In genomic region chr6:129184001-129184400, GRCm38 (mm10) we compare ENCODE assay signal across 17 mouse cellular contexts. TPM values are rescaled to one million over a fixed set of nuclear protein-coding genes. Genes with fewer than 3 reads are reported as not detected.
A peak's percentile ranks its signal among the peaks of the same experiment; 100 is the strongest.
DNase-seq lines count a peak whose midpoint lies in the region; ATAC-seq and TF ChIP-seq lines count a peak whose summit lies in the region.
"Not testable (repeated sequence)": the region's sequence is repeated elsewhere in the genome, so short reads cannot be mapped to it uniquely, and the experiment has no call there.
"Had no signal": no experiment of that assay in that cellular context is flagged by ENCODE, and none has a peak within 500 bp of the region (broad histone marks: within the 10 kb centered on the region; RNA-seq: fewer than 3 reads in every experiment).

No protein-coding gene starts in this region.

- WGBS in heart, adult 2 months, result 66% methylated on average over 4 of the region's 4 CpGs
- 86% methylated on average over 4 of the region's 4 CpGs for WGBS in intestine, embryonic 16.5 days
- 81% methylated on average over 4 of the region's 4 CpGs for WGBS in kidney, postnatal 0 days
- 37% methylated on average over 4 of the region's 4 CpGs for WGBS in lung, adult 2 months
- 55% methylated on average over 3 of the region's 4 CpGs for WGBS in macrophage (ENCODE audit: missing documents)
- WGBS in stomach, embryonic 15.5 days, result 80% methylated on average over 4 of the region's 4 CpGs

- not testable (repeated sequence) for DNase-seq in CH12.LX (ENCODE audit: extremely low read depth); heart, adult 2 months; kidney, postnatal 0 days (ENCODE audit: low spot score); lung, adult 2 months

- not testable (repeated sequence) for TF ChIP-seq POLR2A in CH12.LX (IDR thresholded peaks at IDR 0.05; ENCODE audit: low read depth, low read length); bone marrow macrophage, adult 2 months (IDR thresholded peaks at IDR 0.05; ENCODE audit: borderline replicate concordance, low read depth, low read length); lung, adult 2 months (IDR thresholded peaks at IDR 0.05; ENCODE audit: borderline replicate concordance, extremely low read depth, low read depth, low read length)
- peak; percentile 4; the same call in 1 of the 2 replicates for TF ChIP-seq POLR2A in heart, adult 2 months (IDR thresholded peaks at IDR 0.05; ENCODE audit: insufficient read depth, low read depth, low read length)

- H3K27ac ChIP-seq in CH12.LX (ENCODE audit: insufficient read depth, low read depth), result peak overlapping the region; percentile 85
- peak overlapping the region; percentile 70 for H3K27ac ChIP-seq in bone marrow macrophage, adult 2 months (ENCODE audit: insufficient read depth, low read depth, low read length)
- H3K27ac ChIP-seq in heart, adult 2 months, result peak overlapping the region; percentile 99
- not testable (repeated sequence) for H3K27ac ChIP-seq in intestine, embryonic 16.5 days (ENCODE audit: low read length); kidney, postnatal 0 days; stomach, embryonic 15.5 days
- H3K27ac ChIP-seq in macrophage, result peak overlapping the region; percentile 99

- not testable (repeated sequence) for TF ChIP-seq RAD21 in CH12.LX (IDR thresholded peaks at IDR 0.05; ENCODE audit: low read depth, low read length)

- peak overlapping the region; percentile 94 for H3K9ac ChIP-seq in CH12.LX (ENCODE audit: insufficient read depth, low read depth)
- peak overlapping the region; percentile 68 for H3K9ac ChIP-seq in heart, adult 2 months (ENCODE audit: low read depth, low read length)
- H3K9ac ChIP-seq in intestine, embryonic 16.5 days (ENCODE audit: low read depth, low read length), result 0 out of 2 replicates have a peak overlapping the region, but pooled peaks have one; percentile 19
- not testable (repeated sequence) for H3K9ac ChIP-seq in kidney, postnatal 0 days (ENCODE audit: low read depth, low read length); stomach, embryonic 15.5 days

- intact Hi-C loops in heart, adult 2 months (cut with DNase I), result loop anchor here (10.0 kb wide), 2 partner anchors 289 to 351 kb away; partner anchors contain the start of genes BC035044 and Gabarapl1

- not testable (repeated sequence) for TF ChIP-seq CTCF in CH12.LX (conservative IDR thresholded peaks at IDR 0.05 in 1 of 2, IDR thresholded peaks at IDR 0.05 in 1 of 2; ENCODE audit: low read depth in 2 of 2, low read length in 2 of 2); bone marrow macrophage, adult 2 months (IDR thresholded peaks at IDR 0.05; ENCODE audit: low read depth, low read length); heart, adult 2 months (IDR thresholded peaks at IDR 0.05); kidney, postnatal 0 days (IDR thresholded peaks at IDR 0.05; ENCODE audit: low read depth); lung, adult 2 months (IDR thresholded peaks at IDR 0.05; ENCODE audit: insufficient read depth, low read length)

- dilution Hi-C loops in CH12.LX (cut with MboI; ENCODE audit: extremely low pct_ligation_motif_present, extremely low pct_unique_long_range_greater_than_20kb, low sequenced_read_pairs), result not testable (repeated sequence)

- H3K9me3 ChIP-seq in CH12.LX (replicated peaks; ENCODE audit: low read length); intestine, embryonic 16.5 days (ENCODE audit: control insufficient read depth, low read length); kidney, postnatal 0 days (replicated peaks; ENCODE audit: low read length); stomach, embryonic 15.5 days: not testable (repeated sequence)

- not testable (repeated sequence) for H3K27me3 ChIP-seq in CH12.LX (replicated peaks); heart, adult 2 months (ENCODE audit: control insufficient read depth, insufficient read depth, low read length); intestine, embryonic 16.5 days (replicated peaks; ENCODE audit: control insufficient read depth, insufficient read depth, low read length); kidney, postnatal 0 days (ENCODE audit: insufficient read depth, low read length); stomach, embryonic 15.5 days (replicated peaks)

- H3K79me2 ChIP-seq in CH12.LX (replicated peaks; ENCODE audit: control insufficient read depth, extremely low read depth, insufficient read depth, poor library complexity, severe bottlenecking), result peaks cover 47% of the 10 kb centered on the region
- H3K79me2 ChIP-seq in heart, adult 2 months (replicated peaks; ENCODE audit: control insufficient read depth, insufficient read depth, low read length), result not testable (repeated sequence)
- peaks cover 50% of the 10 kb centered on the region for H3K79me2 ChIP-seq in macrophage (ENCODE audit: inconsistent target)

- H3K4me1 ChIP-seq in CH12.LX (ENCODE audit: control insufficient read depth in 1 of 2, insufficient read depth in 2 of 2), result peaks cover 0 to 32% of the 10 kb centered on the region in 2 experiments; a peak in 2 of 4 replicates
- H3K4me1 ChIP-seq in bone marrow macrophage, adult 2 months (ENCODE audit: control insufficient read depth, insufficient read depth, low read length); heart, adult 2 months (ENCODE audit: control insufficient read depth, insufficient read depth, low read length); intestine, embryonic 16.5 days (ENCODE audit: control insufficient read depth, insufficient read depth, low read length); kidney, postnatal 0 days (replicated peaks; ENCODE audit: insufficient read depth, low read length); lung, adult 2 months (ENCODE audit: control insufficient read depth, insufficient read depth, low read length); stomach, embryonic 15.5 days: not testable (repeated sequence)

- not testable (repeated sequence) for ATAC-seq in intestine, embryonic 16.5 days; kidney, postnatal 0 days (replicated peaks; ENCODE audit: low FRiP score, low read depth); stomach, embryonic 15.5 days (ENCODE audit: insufficient read depth, low FRiP score, low read depth)

- in situ Hi-C loops in CH12.LX (cut with MboI; ENCODE audit: low pct_ligation_motif_present, low pct_unique_long_range_greater_than_20kb, low sequenced_read_pairs), result loop anchor here (5.0 kb wide), 1 partner anchor 48 kb away; no protein-coding TSS in a partner anchor

- H3K4me3 ChIP-seq in CH12.LX (replicated peaks in 1 of 3; ENCODE audit: low read depth in 2 of 3, low read length in 2 of 3, poor library complexity in 1 of 3) (peak overlapping the region; percentile 48 to 100 (median 76)), macrophage (ENCODE audit: inconsistent target) (peak overlapping the region; percentile 71)
- H3K4me3 ChIP-seq in bone marrow macrophage, adult 2 months (ENCODE audit: insufficient read depth, low read length), result peak overlapping the region; percentile 28
- peak overlapping the region; percentile 84; the same call in 1 of the 2 replicates for H3K4me3 ChIP-seq in heart, adult 2 months
- H3K4me3 ChIP-seq in intestine, embryonic 16.5 days (ENCODE audit: low read length), result 0 out of 2 replicates have a peak overlapping the region, but pooled peaks have one; percentile 11
- H3K4me3 ChIP-seq in kidney, postnatal 0 days (replicated peaks; ENCODE audit: low read depth, low read length); stomach, embryonic 15.5 days (replicated peaks): not testable (repeated sequence)
- H3K4me3 ChIP-seq in lung, adult 2 months (replicated peaks; ENCODE audit: extremely low read depth, low read depth, low read length), result peak overlapping the region; percentile 57

- not testable (repeated sequence) for TF ChIP-seq EP300 in CH12.LX (IDR thresholded peaks at IDR 0.05; ENCODE audit: low read length); heart, adult 2 months (IDR thresholded peaks at IDR 0.05; ENCODE audit: insufficient read depth, low read depth, low read length)

- peak overlapping the region; percentile 99 for H3K4me2 ChIP-seq in CH12.LX (ENCODE audit: insufficient read depth, low read depth, poor library complexity, severe bottlenecking)
- H3K4me2 ChIP-seq in intestine, embryonic 16.5 days (ENCODE audit: low read depth, low read length), result peak overlapping the region; percentile 33
- peak overlapping the region; percentile 37 for H3K4me2 ChIP-seq in kidney, postnatal 0 days (ENCODE audit: low read length)
- peak overlapping the region; percentile 23; the same call in 1 of the 2 replicates for H3K4me2 ChIP-seq in stomach, embryonic 15.5 days

- H3K36me3 ChIP-seq in CH12.LX (replicated peaks in 1 of 2; ENCODE audit: control insufficient read depth in 1 of 2, insufficient read depth in 1 of 2, low read length in 1 of 2), result peaks cover 35 to 36% of the 10 kb centered on the region in 2 experiments
- peaks cover 41% of the 10 kb centered on the region for H3K36me3 ChIP-seq in heart, adult 2 months (ENCODE audit: control insufficient read depth, insufficient read depth, low read length)
- H3K36me3 ChIP-seq in intestine, embryonic 16.5 days (ENCODE audit: control insufficient read depth, insufficient read depth, low read length), result peaks cover 21% of the 10 kb centered on the region
- peaks cover 12% of the 10 kb centered on the region; the same call in 1 of the 2 replicates for H3K36me3 ChIP-seq in kidney, postnatal 0 days (ENCODE audit: insufficient read depth, low read length)
- peaks cover 18% of the 10 kb centered on the region; the same call in 1 of the 2 replicates for H3K36me3 ChIP-seq in macrophage (ENCODE audit: inconsistent target)
- H3K36me3 ChIP-seq in stomach, embryonic 15.5 days, result peaks cover 18% of the 10 kb centered on the region; the same call in 1 of the 2 replicates

RNA-seq across cellular contexts. Expression of gene Clec2d, which starts 3.6 kb away (rescaled TPM):
- total RNA-seq in CH12.LX (2012; rRNA removed) (50.7 and 53.4 TPM in 2 replicates), CH12.LX (2014; rRNA removed) (19.7 and 25.9 TPM in 2 replicates)
- polyA plus RNA-seq in CH12.LX (2012; ENCODE audit: insufficient read length, low read depth) (5.1 and 6.0 TPM in 2 replicates), macrophage (2018) (120 to 201 TPM (median 122 TPM) in 3 replicates)
- polyA plus RNA-seq in bone marrow macrophage, adult 2 months (2012; ENCODE audit: insufficient read depth, insufficient read length, missing spikeins), result 99.8 and 118 TPM in 2 replicates
- 10 to 100 TPM; 28.7 to 40.7 TPM for total RNA-seq in heart, adult 2 months (2021)
- polyA plus RNA-seq in heart, adult 2 months (2012; rRNA removed), result 32.4 and 47.0 TPM in 2 replicates
- 1.0 and 1.2 TPM in 2 replicates for polyA plus RNA-seq in intestine, embryonic 16.5 days (2015; fragmentation: Nextera tagmentation; extraction: Ambion mirVana)
- 1.0 and 1.4 TPM in 2 replicates for polyA plus RNA-seq in kidney, postnatal 0 days (2015; fragmentation: Nextera tagmentation; extraction: Ambion mirVana)
- polyA plus RNA-seq in lung, adult 2 months (2012; rRNA removed), result 103 and 250 TPM in 2 replicates
- 1,000 to 10,000 TPM in 14 of 26 experiments, 100 to 1,000 TPM in 12; 684 to 1,927 (median 1,016) TPM for total RNA-seq in macrophage (2018; cell fraction: chromatin; rRNA removed)
- total RNA-seq in macrophage (2018; cell fraction: cytosol; rRNA removed), result 100 to 1,000 TPM; 130 to 310 (median 205) TPM
- total RNA-seq in macrophage (2018; cell fraction: nucleus; rRNA removed), result 1,000 to 10,000 TPM in 24 of 26 experiments, 100 to 1,000 TPM in 2; 867 to 2,363 (median 1,262) TPM
- polyA plus RNA-seq in stomach, embryonic 15.5 days (2015; fragmentation: Nextera tagmentation; extraction: Ambion mirVana), result 0.85 and 1.1 TPM in 2 replicates
- total RNA-seq: G1E had no signal
- polyA plus RNA-seq: embryonic facial prominence, embryonic 11.5 days; forebrain, embryonic 14.5 days; G1E; heart, embryonic 11.5 days; hindbrain, embryonic 10.5 days; liver, embryonic 11.5 days; midbrain, embryonic 10.5 days; midbrain, embryonic 15.5 days; neural tube, embryonic 11.5 days had no signal

Comparison
In these comparisons a context has a peak if more than half of its experiments do, and no peak if none do; other contexts are left out.
1. H3K4me2 ChIP-seq: peak in every context shown above with its lines; median percentile 99 in CH12.LX; 37 in kidney, postnatal 0 days; 33 in intestine, embryonic 16.5 days; 23 in stomach, embryonic 15.5 days.